ENCODE assay signal across 20 mouse cellular contexts in the genomic region with DNA sequence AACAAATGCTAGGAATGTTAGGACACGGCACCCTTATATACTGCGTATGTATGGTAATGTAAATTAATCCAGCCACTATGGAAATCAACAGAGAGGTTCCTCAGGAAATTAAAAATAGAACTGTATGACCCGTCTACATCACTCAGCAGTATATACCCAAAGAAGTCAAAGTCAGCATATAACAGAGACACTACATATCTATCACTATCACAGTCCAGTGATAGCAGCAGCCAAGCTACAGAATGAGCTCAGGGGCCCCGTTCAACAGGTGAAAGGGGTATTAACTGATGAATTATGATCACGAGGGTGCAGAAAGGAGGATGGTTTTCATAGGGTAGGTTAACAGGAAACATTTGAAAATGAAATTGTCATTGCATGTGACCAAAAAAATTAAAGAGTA.
"Had no signal": no experiment of that assay in that cellular context is flagged by ENCODE, and none has a peak within 500 bp of the region (broad histone marks: within the 10 kb centered on the region; RNA-seq: fewer than 3 reads in every experiment).

No protein-coding gene starts in this region.

- H3K36me3 ChIP-seq: heart, embryonic 10.5 days; heart, embryonic 12.5 days; hindbrain, embryonic 12.5 days; intestine, embryonic 15.5 days; limb, embryonic 10.5 days; limb, embryonic 12.5 days had no signal

- H3K27ac ChIP-seq: heart, embryonic 10.5 days; hindbrain, embryonic 12.5 days; hindbrain, embryonic 14.5 days; intestine, embryonic 15.5 days; layer of hippocampus, adult 2 months; left cerebral cortex, adult 2 months; limb, embryonic 10.5 days; limb, embryonic 12.5 days had no signal

- H3K27me3 ChIP-seq: heart, embryonic 12.5 days; hindbrain, embryonic 12.5 days; intestine, embryonic 15.5 days; limb, embryonic 12.5 days had no signal

- DNase-seq: gastrocnemius, postnatal 25 days; heart, adult 18-20 months; heart, postnatal 4 days; kidney, adult 18-20 months; kidney, adult 8-10 months; kidney, postnatal 10 days; kidney, postnatal 25 days; kidney, postnatal 4 days had no signal

- H3K4me2 ChIP-seq: heart, embryonic 12.5 days; hindbrain, embryonic 12.5 days; hindbrain, embryonic 14.5 days; intestine, embryonic 15.5 days; limb, embryonic 12.5 days had no signal

- ATAC-seq: hindbrain, embryonic 16.5 days; inflammation-experienced regulatory T-cells, adult 6 months; intestine, embryonic 15.5 days; intestine, postnatal 0 days had no signal

- H3K9me3 ChIP-seq: heart, embryonic 10.5 days; heart, embryonic 12.5 days; hindbrain, embryonic 12.5 days; intestine, embryonic 15.5 days; limb, embryonic 10.5 days; limb, embryonic 12.5 days had no signal

- H3K4me3 ChIP-seq: heart, embryonic 10.5 days; heart, embryonic 12.5 days; hindbrain, embryonic 12.5 days; intestine, embryonic 15.5 days; layer of hippocampus, adult 2 months; left cerebral cortex, adult 2 months; limb, embryonic 10.5 days; limb, embryonic 12.5 days had no signal

- H3K9ac ChIP-seq: heart, embryonic 12.5 days; hindbrain, embryonic 12.5 days; hindbrain, embryonic 14.5 days; intestine, embryonic 15.5 days; limb, embryonic 12.5 days had no signal
